Mouse (Mus musculus): Measurements from ENCODE around the gene Bivm. TPM values are rescaled to one million over a fixed set of nuclear protein-coding genes. Genes with fewer than 3 reads are reported as not detected.

Gene Bivm
- polyA plus RNA-seq, 1 experiment from 2014 or later = 24.1 TPM

GRCm38 (mm10) chr1:44125590-44125989, 6.8 kb downstream of the Bivm start:
- Histone ChIP-seq H3K4me2 (replicated peaks; ENCODE audit: low read depth, low read length) (no peak overlapping the region), H3K36me3 (ENCODE audit: control insufficient read depth, insufficient read depth, low read length) (peaks cover 19% of the 10 kb centered on the region), H3K9ac (ENCODE audit: low read depth, low read length) (no peak overlapping the region), H3K9me3 (ENCODE audit: control insufficient read depth, low read length) (no peaks in the 10 kb centered on the region), H3K27me3 (ENCODE audit: control insufficient read depth, insufficient read depth, low read length) (no peaks in the 10 kb centered on the region), H3K4me1 (ENCODE audit: control insufficient read depth, insufficient read depth, low read length) (no peaks in the 10 kb centered on the region), H3K4me3 (ENCODE audit: low read length) (no peak overlapping the region), H3K27ac (ENCODE audit: low read depth, low read length) (no peak overlapping the region)
- WGBS = 97% methylated on average over 4 of the region's 4 CpGs
- no peak for ATAC-seq (ENCODE audit: low FRiP score, low TSS enrichment)

- Histone ChIP-seq H3K4me3 (ENCODE audit: low read length) (no peak overlapping the region), H3K27ac (ENCODE audit: low read depth, low read length) (no peak overlapping the region), H3K4me1 (ENCODE audit: control insufficient read depth, insufficient read depth, low read length) (no peaks in the 10 kb centered on the region), H3K36me3 (ENCODE audit: control insufficient read depth, insufficient read depth, low read length) (peaks cover 32% of the 10 kb centered on the region), H3K9me3 (ENCODE audit: control insufficient read depth, low read length) (no peaks in the 10 kb centered on the region), H3K9ac (ENCODE audit: low read depth, low read length) (no peak overlapping the region), H3K4me2 (replicated peaks; ENCODE audit: low read depth, low read length) (no peak overlapping the region), H3K27me3 (ENCODE audit: control insufficient read depth, insufficient read depth, low read length) (no peaks in the 10 kb centered on the region)
- no peak for ATAC-seq (ENCODE audit: low FRiP score, low TSS enrichment)
- 85% methylated on average over 4 of the region's 4 CpGs for WGBS
Measured at GRCm38 (mm10) chr1:44129929-44130581, 11.3 kb downstream of the Bivm start.

- no peaks in the 10 kb centered on the region for H3K4me1 ChIP-seq (ENCODE audit: control insufficient read depth, insufficient read depth, low read length)
- H3K4me3 ChIP-seq (ENCODE audit: low read length) = no peak overlapping the region
- peaks cover 46% of the 10 kb centered on the region for H3K36me3 ChIP-seq (ENCODE audit: control insufficient read depth, insufficient read depth, low read length)
- no peak overlapping the region for H3K9ac ChIP-seq (ENCODE audit: low read depth, low read length)
- no peaks in the 10 kb centered on the region for H3K9me3 ChIP-seq (ENCODE audit: control insufficient read depth, low read length)
- no peak overlapping the region for H3K27ac ChIP-seq (ENCODE audit: low read depth, low read length)
- H3K4me2 ChIP-seq (replicated peaks; ENCODE audit: low read depth, low read length) = no peak overlapping the region
- no peaks in the 10 kb centered on the region for H3K27me3 ChIP-seq (ENCODE audit: control insufficient read depth, insufficient read depth, low read length)
- WGBS = 79% methylated on average over 4 of the region's 4 CpGs
- ATAC-seq (ENCODE audit: low FRiP score, low TSS enrichment) = no peak
Measured at GRCm38 (mm10) chr1:44140232-44140631, 21.5 kb downstream of the Bivm start.

DNA sequence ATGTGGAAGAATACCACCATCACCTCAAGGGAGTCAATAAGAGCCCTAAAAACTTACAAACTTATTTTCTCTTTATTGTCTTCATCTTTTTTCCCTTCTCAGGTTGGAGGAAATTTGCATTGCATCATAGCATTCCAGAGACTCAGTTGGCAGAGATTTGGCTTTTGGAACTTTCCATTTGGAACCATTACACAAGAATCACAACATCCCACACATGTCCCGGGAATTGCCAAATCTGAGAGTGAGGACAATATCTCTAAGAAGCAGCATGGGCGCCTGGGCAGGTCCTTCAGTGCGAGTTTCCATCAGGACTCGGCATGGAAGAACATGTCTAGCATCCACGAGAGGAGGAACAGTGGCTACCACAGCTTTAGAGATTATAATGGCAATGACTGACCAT, 24.0 kb downstream of the Bivm start:
- Histone ChIP-seq H3K4me1 (ENCODE audit: control insufficient read depth, insufficient read depth, low read length) (no peaks in the 10 kb centered on the region), H3K4me2 (replicated peaks; ENCODE audit: low read depth, low read length) (no peak overlapping the region), H3K4me3 (ENCODE audit: low read length) (no peak overlapping the region), H3K36me3 (ENCODE audit: control insufficient read depth, insufficient read depth, low read length) (peaks cover 42% of the 10 kb centered on the region), H3K27me3 (ENCODE audit: control insufficient read depth, insufficient read depth, low read length) (no peaks in the 10 kb centered on the region), H3K9ac (ENCODE audit: low read depth, low read length) (no peak overlapping the region), H3K27ac (ENCODE audit: low read depth, low read length) (no peak overlapping the region), H3K9me3 (ENCODE audit: control insufficient read depth, low read length) (no peaks in the 10 kb centered on the region)
- ATAC-seq (ENCODE audit: low FRiP score, low TSS enrichment) = no peak
- 93% methylated on average over 5 of the region's 5 CpGs for WGBS

DNA sequence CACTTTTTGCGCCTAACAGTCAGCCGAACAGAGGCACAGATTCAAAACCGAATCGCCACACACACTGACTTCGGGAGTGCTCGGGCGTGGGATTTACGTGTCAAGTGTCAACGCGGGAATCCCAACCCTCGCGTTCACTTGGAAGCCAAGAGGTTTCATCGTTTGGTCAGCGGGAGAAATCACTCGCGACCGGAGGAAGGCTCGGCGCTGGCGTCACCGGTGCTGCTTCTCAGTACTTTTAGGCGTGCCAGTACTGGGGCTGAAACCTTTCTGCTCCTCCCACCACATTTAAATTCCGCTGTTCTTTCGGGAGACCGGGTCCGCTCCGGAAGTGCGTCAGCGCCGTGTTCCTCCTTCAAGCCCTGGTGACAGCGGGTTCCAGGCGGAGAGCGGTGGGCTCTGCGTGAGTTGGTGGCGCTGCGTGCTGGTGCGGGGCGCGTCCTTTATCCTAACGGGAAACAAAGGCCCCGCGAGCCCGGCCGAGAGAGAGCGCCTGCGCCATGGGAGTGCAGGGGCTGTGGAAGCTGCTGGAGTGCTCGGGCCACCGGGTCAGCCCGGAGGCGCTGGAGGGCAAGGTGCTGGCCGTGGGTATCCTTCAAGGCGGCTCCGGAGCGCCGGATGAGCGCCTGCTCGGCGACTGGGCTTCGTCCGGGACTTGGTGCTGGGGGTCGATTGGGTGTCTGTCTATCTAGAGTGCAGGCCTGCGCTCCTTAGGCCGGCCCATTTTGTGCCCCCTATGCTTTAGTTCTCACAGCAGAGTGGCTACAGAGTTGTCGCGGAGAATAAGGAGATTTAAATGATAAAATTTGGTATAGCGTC, 29.0 kb downstream of the Bivm start, which contains the start of gene Ercc5:
Gene Ercc5, plus strand, starts transcription at position 182 of the 819 bp plus-strand sequence.
- Histone ChIP-seq H3K4me2 (replicated peaks; ENCODE audit: low read depth, low read length) (peak within 1 kb of the TSS; percentile 55), H3K9ac (ENCODE audit: low read depth, low read length) (peak within 1 kb of the TSS; percentile 83), H3K27me3 (ENCODE audit: control insufficient read depth, insufficient read depth, low read length) (no peaks in the 10 kb centered on the region), H3K4me1 (ENCODE audit: control insufficient read depth, insufficient read depth, low read length) (no peaks in the 10 kb centered on the region), H3K4me3 (ENCODE audit: low read length) (peak within 1 kb of the TSS; percentile 76), H3K9me3 (ENCODE audit: control insufficient read depth, low read length) (no peaks in the 10 kb centered on the region), H3K36me3 (ENCODE audit: control insufficient read depth, insufficient read depth, low read length) (peaks cover 12% of the 10 kb centered on the region), H3K27ac (ENCODE audit: low read depth, low read length) (peak within 1 kb of the TSS; percentile 86)
- ATAC-seq (ENCODE audit: low FRiP score, low TSS enrichment) = peak; percentile 98
- under 1% methylated on average over 66 of the region's 66 CpGs for WGBS

DNA sequence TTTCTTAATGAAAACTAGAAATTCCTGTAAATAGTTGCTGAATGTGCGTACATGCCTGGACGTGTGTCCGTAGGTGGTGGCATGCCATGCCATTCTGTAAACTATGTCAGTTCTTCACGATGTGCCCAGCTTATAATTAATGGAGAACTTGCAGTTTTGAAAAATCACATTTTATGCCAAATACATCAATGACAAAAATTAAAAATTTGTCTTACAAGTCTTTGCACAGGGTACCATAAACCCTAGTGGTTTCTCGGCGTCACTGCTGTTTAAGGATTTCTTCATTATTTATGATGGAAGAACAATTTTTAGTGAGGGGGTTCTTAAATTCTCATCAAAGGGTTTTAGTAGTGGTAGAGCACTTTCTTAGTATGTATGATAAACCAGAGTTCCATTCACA, 29.9 kb downstream of the Bivm start:
- ATAC-seq (ENCODE audit: low FRiP score, low TSS enrichment) = no peak
- Histone ChIP-seq H3K4me1 (ENCODE audit: control insufficient read depth, insufficient read depth, low read length) (no peaks in the 10 kb centered on the region), H3K27ac (ENCODE audit: low read depth, low read length) (no peak overlapping the region), H3K4me3 (ENCODE audit: low read length) (peak overlapping the region; percentile 76), H3K9me3 (ENCODE audit: control insufficient read depth, low read length) (no peaks in the 10 kb centered on the region), H3K4me2 (replicated peaks; ENCODE audit: low read depth, low read length) (peak overlapping the region; percentile 55), H3K27me3 (ENCODE audit: control insufficient read depth, insufficient read depth, low read length) (no peaks in the 10 kb centered on the region), H3K36me3 (ENCODE audit: control insufficient read depth, insufficient read depth, low read length) (peaks cover 3% of the 10 kb centered on the region; the same call in 1 of the 2 replicates), H3K9ac (ENCODE audit: low read depth, low read length) (peak overlapping the region; percentile 83; the same call in 1 of the 2 replicates)
- WGBS = 29% methylated on average over 6 of the region's 6 CpGs

DNA sequence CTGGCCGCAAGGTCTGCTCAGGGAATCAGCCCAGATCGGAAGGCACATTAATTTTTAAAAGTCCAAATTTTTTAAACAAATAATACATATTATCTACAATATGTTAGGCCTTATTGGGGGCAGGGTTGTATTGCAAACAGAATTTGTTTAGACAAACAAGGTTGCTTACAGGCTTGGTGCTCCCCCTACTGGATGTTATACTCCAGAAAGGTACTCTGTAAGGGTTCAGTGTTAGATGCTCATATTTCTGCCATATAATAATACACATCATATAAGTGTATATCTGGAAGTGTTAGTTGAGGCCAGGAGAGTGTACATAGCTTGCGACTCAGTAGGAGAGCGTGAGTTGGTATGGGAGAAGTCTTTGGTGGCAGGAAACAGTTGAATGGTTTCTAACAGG, 36.5 kb downstream of the Bivm start:
- no peak for ATAC-seq (ENCODE audit: low FRiP score, low TSS enrichment)
- 94% methylated on average over 4 of the region's 4 CpGs for WGBS

GRCm38 (mm10) chr1:44158317-44158716, 39.6 kb downstream of the Bivm start:
- Histone ChIP-seq H3K4me1 (ENCODE audit: control insufficient read depth, insufficient read depth, low read length) (no peaks in the 10 kb centered on the region), H3K27ac (ENCODE audit: low read depth, low read length) (no peak overlapping the region), H3K4me2 (replicated peaks; ENCODE audit: low read depth, low read length) (no peak overlapping the region), H3K4me3 (ENCODE audit: low read length) (no peak overlapping the region), H3K27me3 (ENCODE audit: control insufficient read depth, insufficient read depth, low read length) (no peaks in the 10 kb centered on the region), H3K36me3 (ENCODE audit: control insufficient read depth, insufficient read depth, low read length) (peaks cover 49% of the 10 kb centered on the region), H3K9ac (ENCODE audit: low read depth, low read length) (no peak overlapping the region), H3K9me3 (ENCODE audit: control insufficient read depth, low read length) (no peaks in the 10 kb centered on the region)
- ATAC-seq (ENCODE audit: low FRiP score, low TSS enrichment) = no peak
- WGBS = 89% methylated on average over 6 of the region's 6 CpGs

More for the DNA sequence above, 36.5 kb downstream of the Bivm start:
- Histone ChIP-seq H3K4me1 (ENCODE audit: control insufficient read depth, insufficient read depth, low read length) (no peaks in the 10 kb centered on the region), H3K9ac (ENCODE audit: low read depth, low read length) (no peak overlapping the region), H3K27me3 (ENCODE audit: control insufficient read depth, insufficient read depth, low read length) (no peaks in the 10 kb centered on the region), H3K4me3 (ENCODE audit: low read length) (no peak overlapping the region), H3K27ac (ENCODE audit: low read depth, low read length) (no peak overlapping the region), H3K9me3 (ENCODE audit: control insufficient read depth, low read length) (no peaks in the 10 kb centered on the region), H3K36me3 (ENCODE audit: control insufficient read depth, insufficient read depth, low read length) (peaks cover 26% of the 10 kb centered on the region), H3K4me2 (replicated peaks; ENCODE audit: low read depth, low read length) (no peak overlapping the region)

DNA sequence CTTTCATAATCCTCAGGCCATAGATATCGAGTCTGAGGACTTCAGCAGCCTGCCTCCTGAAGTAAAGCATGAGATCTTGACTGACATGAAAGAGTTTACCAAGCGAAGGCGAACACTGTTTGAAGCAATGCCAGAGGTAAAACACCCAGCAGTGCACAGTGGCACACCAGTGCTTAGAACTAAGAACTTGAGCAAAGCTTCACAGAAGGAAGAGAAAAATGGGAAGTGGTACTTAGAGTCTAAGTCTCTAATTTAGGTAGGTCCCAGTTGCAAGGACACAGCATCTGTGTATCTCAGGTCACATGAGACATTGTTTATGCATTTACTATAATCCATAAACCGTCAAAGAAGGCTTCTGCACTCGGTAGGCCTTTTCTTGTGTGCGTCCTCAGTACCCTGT, 43.1 kb downstream of the Bivm start:
- Histone ChIP-seq H3K27me3 (ENCODE audit: control insufficient read depth, insufficient read depth, low read length) (no peaks in the 10 kb centered on the region), H3K9me3 (ENCODE audit: control insufficient read depth, low read length) (no peaks in the 10 kb centered on the region), H3K4me2 (replicated peaks; ENCODE audit: low read depth, low read length) (no peak overlapping the region), H3K9ac (ENCODE audit: low read depth, low read length) (no peak overlapping the region), H3K27ac (ENCODE audit: low read depth, low read length) (no peak overlapping the region), H3K4me1 (ENCODE audit: control insufficient read depth, insufficient read depth, low read length) (no peaks in the 10 kb centered on the region), H3K4me3 (ENCODE audit: low read length) (no peak overlapping the region), H3K36me3 (ENCODE audit: control insufficient read depth, insufficient read depth, low read length) (peaks cover 65% of the 10 kb centered on the region)
- no peak for ATAC-seq (ENCODE audit: low FRiP score, low TSS enrichment)
- WGBS = 96% methylated on average over 6 of the region's 6 CpGs
